Mouse (Mus musculus) C3H10T1/2 (cell line): ENCODE data around the gene U2af2. TPM values are rescaled to one million over a fixed set of nuclear protein-coding genes. Genes with fewer than 3 reads are reported as not detected.

ENCODE experiments used
- polyA plus RNA-seq, 2 experiments: library from polyadenylated mRNA; unstranded; fragments of >200 nt; fragmentation: generic; extraction: Trizol; gene quantifications; one replicate each; pipeline ENCODE4 v1.2.1; 2012; ENCODE audit warnings: missing spikeins in 2 of 2

Gene U2af2
- 100 to 1,000 TPM; 166 to 202 TPM for polyA plus RNA-seq

GRCm38 (mm10) chr7:5061774-5062359 is at the start of gene U2af2:
Gene U2af2, plus strand, starts transcription at chr7:5062143.

DNA sequence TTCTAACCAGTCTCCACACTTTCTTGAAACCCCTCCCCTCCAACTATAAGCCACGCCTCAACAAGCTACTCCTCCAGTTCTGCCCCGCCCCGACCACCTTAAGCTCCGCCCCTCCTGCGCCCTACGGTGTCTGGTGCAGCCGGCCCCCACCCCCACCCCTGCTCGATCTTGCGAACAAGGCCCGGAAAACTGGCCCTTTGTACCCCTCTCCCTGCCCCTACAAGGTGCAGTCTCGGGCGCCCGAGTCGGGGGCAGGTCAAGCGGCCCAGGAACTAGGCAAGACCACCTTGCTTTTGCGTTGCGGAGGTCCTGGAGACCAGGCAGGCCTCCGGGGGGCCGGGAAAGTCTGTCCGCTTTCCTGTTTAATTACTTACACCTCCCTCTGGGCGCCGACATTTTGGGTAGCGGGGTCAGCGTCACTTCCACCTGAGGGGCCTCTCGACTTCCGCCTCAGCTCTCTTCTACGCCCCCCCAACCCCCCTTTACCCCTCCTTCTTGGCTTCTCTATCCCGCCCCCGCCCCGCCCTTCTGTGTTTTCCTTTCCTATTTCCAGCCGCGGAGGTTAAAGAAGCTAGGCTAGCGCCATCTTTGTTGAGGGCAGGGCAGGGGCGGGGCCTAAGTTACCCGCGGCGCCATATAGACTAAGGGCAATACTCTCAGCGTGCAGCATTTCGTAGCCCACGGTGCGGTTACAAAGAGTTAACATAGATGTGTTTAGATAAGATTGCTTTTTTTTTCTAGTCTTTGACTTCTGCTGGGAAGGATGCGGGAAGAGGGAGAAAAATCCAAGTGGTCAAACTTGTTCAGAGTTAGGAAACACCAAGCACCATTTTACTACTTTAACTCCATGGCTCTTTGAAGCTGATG is 47.5 kb upstream of the U2af2 start, which contains the start of the genes Zfp524 and Fiz1:
Gene Zfp524 (plus strand): TSS at position 165 of the 867 bp plus-strand sequence.
Gene Fiz1 (minus strand): TSS at position 447 of the 867 bp plus-strand sequence.

DNA sequence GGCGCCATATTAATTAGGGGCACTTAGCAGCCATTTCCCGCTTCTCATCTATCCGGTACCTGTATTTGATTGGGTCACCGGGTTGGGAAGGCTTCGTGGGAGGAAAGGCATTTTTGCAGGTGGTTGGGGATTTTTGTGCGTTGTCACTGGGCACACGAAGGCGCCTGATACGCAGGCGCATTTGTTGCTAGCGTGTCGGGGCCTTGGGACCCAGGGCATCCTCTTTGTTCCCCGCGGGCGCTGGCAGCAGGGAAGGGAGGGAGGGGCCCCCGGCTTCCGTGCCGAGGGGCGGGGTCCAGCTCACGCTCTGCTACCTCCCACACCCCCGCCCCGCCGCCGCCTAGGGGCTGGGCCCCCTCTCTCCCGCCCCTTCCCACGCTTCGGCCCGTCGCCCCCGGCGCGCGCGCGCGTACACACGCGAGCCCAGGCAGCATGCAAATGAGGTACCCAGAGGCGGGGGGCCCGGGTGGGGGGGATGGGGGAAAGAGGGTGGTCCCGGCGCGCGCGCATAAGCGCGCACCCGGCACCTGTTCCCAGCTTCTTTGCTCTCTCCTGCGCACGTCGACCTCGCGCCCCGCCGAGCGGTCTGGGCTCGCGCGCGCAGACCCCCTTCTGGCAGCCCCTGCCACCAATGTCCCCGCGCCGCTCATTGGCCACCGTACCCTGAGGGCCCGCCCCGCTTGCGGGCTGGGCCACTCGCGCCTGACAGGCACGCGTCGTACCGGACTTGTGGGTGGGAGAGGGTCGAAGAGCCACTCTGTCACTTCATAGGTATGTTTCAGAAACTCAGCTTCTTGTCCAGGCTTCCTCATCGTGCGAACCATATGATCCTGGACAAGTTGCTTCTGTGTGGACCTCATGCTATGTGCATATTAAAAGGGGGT is 46.6 kb upstream of the U2af2 start, which contains the start of gene Gm44973:
Gene Gm44973 (plus strand): TSS at position 379 of the 884 bp plus-strand sequence.

GRCm38 (mm10) chr7:5020000-5020681 is 41.8 kb upstream of the U2af2 start, which contains the start of the genes Zfp865 and Ccdc106:
Gene Zfp865, plus strand, starts transcription at chr7:5020376.
Gene Ccdc106, plus strand, starts transcription at chr7:5020553.

GRCm38 (mm10) chr7:5033818-5034217 is 28.1 kb upstream of the U2af2 start, which contains the start of gene 4632433K11Rik:
Gene 4632433K11Rik, plus strand, starts transcription at chr7:5034118.

GRCm38 (mm10) chr7:5038109-5038732 is 23.7 kb upstream of the U2af2 start, which contains the start of gene Zfp784:
Gene Zfp784, minus strand, starts transcription at chr7:5038446.

DNA sequence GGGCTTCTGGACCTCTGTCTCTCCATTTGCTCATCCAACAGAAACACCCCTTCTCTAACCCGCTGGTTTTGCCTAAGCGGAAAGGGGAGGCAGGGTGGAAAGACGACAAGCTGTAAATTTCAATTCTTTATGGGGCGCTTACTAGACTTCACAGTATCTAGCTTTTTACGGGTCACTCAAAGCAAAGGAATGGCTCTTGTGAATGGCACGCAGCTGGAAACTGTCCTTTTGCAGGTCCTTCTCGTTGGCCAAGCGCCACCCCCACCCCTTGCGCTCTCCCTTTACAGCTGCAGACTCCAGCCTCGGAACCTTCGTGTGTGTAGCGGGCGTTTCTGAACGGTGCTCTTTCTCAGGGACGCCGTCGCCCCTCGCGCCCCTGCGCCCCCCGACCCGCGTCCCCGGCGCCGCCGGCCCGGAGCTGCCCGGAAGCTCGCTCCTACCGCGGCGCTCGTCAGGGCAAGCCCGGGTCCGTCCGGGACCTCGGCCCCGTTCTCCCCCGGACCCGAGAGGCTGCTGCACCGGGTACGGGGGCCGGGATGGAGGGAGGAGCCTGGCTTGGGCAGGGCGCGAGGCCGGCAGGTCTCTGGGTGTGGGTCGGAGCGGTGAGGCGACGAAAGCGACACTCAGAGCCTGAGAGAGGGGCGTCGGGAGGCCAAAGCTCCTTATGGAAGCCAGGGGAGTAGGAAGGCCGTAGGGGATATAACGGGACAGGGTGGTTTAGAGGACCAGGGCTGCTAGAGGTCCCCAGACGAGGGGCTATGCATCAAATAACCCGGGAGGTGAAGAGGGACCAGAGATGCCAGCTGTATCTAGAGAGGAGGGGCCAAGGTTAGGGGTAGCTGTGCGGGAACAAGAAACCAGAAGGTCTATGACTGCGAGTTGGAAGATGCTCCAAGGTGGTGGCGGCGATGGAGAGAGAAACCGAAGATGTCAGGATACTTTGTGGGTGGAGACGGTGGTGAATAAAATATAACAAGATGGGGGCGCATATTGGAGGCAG is 10.4 kb upstream of the U2af2 start, which contains the start of gene Zfp580:
Gene Zfp580 (plus strand): TSS at position 346 of the 1,000 bp plus-strand sequence.

DNA sequence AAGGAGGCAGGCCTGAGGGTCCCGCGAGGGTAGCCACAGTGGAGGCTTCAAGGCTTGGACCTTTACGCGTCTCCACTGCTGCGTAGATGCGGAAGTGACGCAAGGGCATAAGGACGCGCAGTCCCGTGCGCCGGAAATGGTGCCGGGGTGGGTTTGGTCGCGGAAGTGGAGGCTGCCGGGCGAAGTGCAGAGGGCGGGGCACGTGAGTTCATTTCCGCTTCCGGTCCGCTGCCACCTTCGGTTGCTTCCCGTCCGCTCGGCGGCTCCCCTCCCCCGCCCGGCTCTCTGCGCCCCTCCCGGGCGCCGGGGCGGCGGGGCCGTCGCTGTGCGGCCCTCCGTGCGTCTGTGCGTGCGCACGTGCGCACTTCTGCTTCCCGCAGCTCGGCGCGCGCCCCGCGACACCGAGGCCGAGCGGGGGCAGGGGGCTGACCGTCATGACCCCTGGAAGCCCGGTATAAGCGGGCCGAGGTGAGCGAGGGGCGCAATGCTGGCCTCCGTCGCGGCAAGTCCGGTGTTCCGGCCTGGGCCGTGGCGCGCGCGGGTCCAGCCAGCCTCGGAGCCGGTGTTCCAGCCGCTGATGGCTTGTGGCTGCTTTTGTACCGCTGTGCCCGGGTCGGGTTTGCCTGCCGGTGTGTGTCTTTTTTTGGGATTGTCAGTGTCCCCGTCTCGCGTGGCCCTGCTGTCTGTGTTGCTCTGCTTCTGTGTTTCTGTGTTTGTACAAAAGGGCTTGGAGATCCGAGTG is 18.2 kb downstream of the U2af2 start, which contains the start of gene Epn1:
Gene Epn1 (plus strand): TSS at position 226 of the 742 bp plus-strand sequence.

DNA sequence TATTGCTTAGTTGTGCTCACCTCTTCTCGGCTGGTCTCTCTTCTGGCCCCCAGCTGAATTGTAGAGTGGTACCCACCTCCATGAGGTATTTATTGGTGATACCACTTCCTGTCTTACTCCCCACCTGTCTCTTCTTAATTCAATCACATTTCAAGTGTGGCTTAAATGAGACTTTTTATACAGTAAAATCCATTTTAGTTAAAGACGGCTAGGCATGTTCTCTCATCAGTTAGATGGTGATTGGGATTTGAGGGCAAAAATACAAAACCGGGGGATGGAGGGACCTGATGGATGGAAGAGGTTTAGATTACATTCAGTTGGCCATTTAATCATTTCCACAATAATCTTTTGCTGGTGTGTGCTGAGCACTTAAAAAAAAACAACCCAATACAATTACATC is 54.9 kb downstream of the U2af2 start, which contains the start of gene Rfpl4:
Gene Rfpl4 (minus strand): TSS at position 101 of the 400 bp plus-strand sequence.

DNA sequence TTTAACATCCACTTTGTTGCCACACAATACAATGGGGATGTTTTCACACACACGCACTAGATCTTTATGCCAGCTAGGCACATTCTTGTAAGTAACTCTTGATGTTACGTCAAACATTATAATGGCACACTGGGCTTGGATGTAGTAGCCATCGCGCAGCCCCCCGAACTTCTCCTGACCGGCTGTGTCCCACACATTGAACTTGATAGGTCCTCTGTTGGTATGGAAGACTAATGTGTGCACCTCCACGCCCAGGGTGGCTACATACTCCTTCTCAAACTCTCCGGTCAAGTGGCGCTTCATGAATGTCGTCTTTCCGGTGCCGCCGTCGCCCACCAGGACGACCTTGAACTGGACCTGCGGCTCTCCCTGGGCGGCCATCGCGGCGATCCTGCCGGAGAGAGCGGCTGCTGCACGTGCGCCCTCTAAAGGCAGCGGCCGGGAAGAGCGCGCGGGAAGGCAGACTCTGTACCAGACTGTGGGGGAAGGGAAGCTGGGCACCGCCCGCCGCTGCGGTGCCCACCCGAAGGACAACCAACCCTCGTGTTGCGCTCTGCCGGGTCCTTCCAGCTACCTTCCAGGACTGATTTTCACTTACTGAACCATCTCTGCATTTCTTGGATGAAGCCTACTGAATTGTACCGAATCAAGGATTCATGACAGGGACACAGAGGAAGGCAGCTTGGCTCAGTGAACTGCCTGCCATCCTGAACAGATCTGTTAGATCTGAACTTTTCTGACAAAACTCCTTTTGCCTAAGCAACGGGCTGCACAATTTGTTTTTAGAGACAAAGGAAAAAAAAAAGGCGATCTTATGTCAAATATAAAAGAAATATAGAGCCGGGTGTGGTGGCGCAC is 63.8 kb downstream of the U2af2 start, which contains the start of gene Rasl2-9:
Gene Rasl2-9 (minus strand): TSS at position 402 of the 858 bp plus-strand sequence.

Other genes starting within 250 kb of the U2af2 start
- gene Ube2s, start 249.6 kb upstream of the U2af2 start, polyA plus RNA-seq: 100 to 1,000 TPM; 315 to 381 TPM
- gene Shisa7, start 217.4 kb upstream of the U2af2 start, polyA plus RNA-seq: not detected
- under 1 TPM; 0.18 to 0.59 TPM for gene Isoc2b, start 191.9 kb upstream of the U2af2 start, polyA plus RNA-seq
- 1 to 10 TPM; 1.5 to 3.4 TPM for gene Isoc2a, start 185.0 kb upstream of the U2af2 start, polyA plus RNA-seq
- gene Gm36210, start 155.6 kb upstream of the U2af2 start, polyA plus RNA-seq: under 1 TPM in 1 of 2 experiments, not detected in 1; 0.19 TPM
- 10 to 100 TPM in 1 of 2 experiments, 1 to 10 TPM in 1; 8.1 to 11.7 TPM for gene Zfp628, start 146.9 kb upstream of the U2af2 start, polyA plus RNA-seq
- 1 to 10 TPM in 1 of 2 experiments, under 1 TPM in 1; 0.78 to 6.7 TPM for gene Nat14, start 140.1 kb upstream of the U2af2 start, polyA plus RNA-seq
- gene Ssc5d, start 136.4 kb upstream of the U2af2 start, polyA plus RNA-seq: 10 to 100 TPM in 1 of 2 experiments, 1 to 10 TPM in 1; 4.7 to 87.9 TPM
- under 1 TPM; 0.01 to 0.13 TPM for gene Sbk2, start 97.7 kb upstream of the U2af2 start, polyA plus RNA-seq
- under 1 TPM; 0.01 to 0.13 TPM for gene Sbk3, start 91.0 kb upstream of the U2af2 start, polyA plus RNA-seq
- 10 to 100 TPM in 1 of 2 experiments, 1 to 10 TPM in 1; 7.9 to 20.1 TPM for gene Zfp579, start 66.0 kb upstream of the U2af2 start, polyA plus RNA-seq
- 10 to 100 TPM; 24.7 to 30.2 TPM for gene Zfp524, start 47.7 kb upstream of the U2af2 start, polyA plus RNA-seq
- gene Fiz1, start 47.4 kb upstream of the U2af2 start, polyA plus RNA-seq: 10 to 100 TPM; 22.6 to 29.6 TPM
- under 1 TPM; 0.14 to 0.17 TPM for gene Gm44973, start 46.6 kb upstream of the U2af2 start, polyA plus RNA-seq
- gene Zfp865, start 41.8 kb upstream of the U2af2 start, polyA plus RNA-seq: 10 to 100 TPM in 1 of 2 experiments, 1 to 10 TPM in 1; 6.3 to 24.5 TPM
- under 1 TPM; 0.12 to 0.55 TPM for gene Ccdc106, start 41.6 kb upstream of the U2af2 start, polyA plus RNA-seq
- not detected for gene 4632433K11Rik, start 28.0 kb upstream of the U2af2 start, polyA plus RNA-seq
- gene Zfp784, start 23.7 kb upstream of the U2af2 start, polyA plus RNA-seq: 1 to 10 TPM; 1.7 to 8.9 TPM
- 10 to 100 TPM; 26.8 to 46.2 TPM for gene Zfp580, start 10.6 kb upstream of the U2af2 start, polyA plus RNA-seq
- 100 to 1,000 TPM; 130 to 144 TPM for gene Epn1, start 18.1 kb downstream of the U2af2 start, polyA plus RNA-seq
- under 1 TPM in 1 of 2 experiments, not detected in 1; 0.06 TPM for gene Rfpl4, start 54.8 kb downstream of the U2af2 start, polyA plus RNA-seq
- under 1 TPM in 1 of 2 experiments, not detected in 1; 0.05 TPM for gene Rasl2-9, start 63.8 kb downstream of the U2af2 start, polyA plus RNA-seq
- gene Vmn1r55, start 87.5 kb downstream of the U2af2 start, polyA plus RNA-seq: not detected
- gene Vmn1r56, start 134.6 kb downstream of the U2af2 start, polyA plus RNA-seq: not detected
- gene Vmn1r57, start 156.3 kb downstream of the U2af2 start, polyA plus RNA-seq: not detected